Mouse (Mus musculus) hindbrain, postnatal 0 days (tissue): ENCODE results near the gene Tmem259. TPM values are rescaled to one million over a fixed set of nuclear protein-coding genes. Genes with fewer than 3 reads are reported as not detected.

Experiments
- ATAC-seq: fragments of 200-750 bp; cut with Nextera tagmentation; 2 replicates; pipeline ENCODE4 v1.8.0; 2017; ENCODE audit warnings: mild to moderate bottlenecking, moderate TSS enrichment, moderate library complexity
- DNase-seq: peaks from one replicate; pipeline ENCODE4 v3.0.0-alpha.2; 2015; ENCODE audit warnings: low spot score
- H3K27ac ChIP-seq: fragments of 300-500 bp; sonication (generic); 2 replicates; pipeline ENCODE4 v1.5.1; 2014; ENCODE audit warnings: mild to moderate bottlenecking
- H3K27me3 ChIP-seq: fragments of 300-500 bp; sonication (generic); 2 replicates; pipeline ENCODE4 v1.6.1; 2014; ENCODE audit warnings: low read length, mixed read lengths; ENCODE audit not compliant: insufficient read depth
- H3K36me3 ChIP-seq: fragments of 300-500 bp; sonication (generic); 2 replicates; pipeline ENCODE4 v1.6.1; 2014; ENCODE audit warnings: low read length, mixed read lengths; ENCODE audit not compliant: insufficient read depth
- H3K4me1 ChIP-seq: fragments of 300-500 bp; sonication (generic); 2 replicates; pipeline ENCODE4 v1.6.1; 2014; ENCODE audit warnings: antibody characterized with exemption, low read length, mixed read lengths; ENCODE audit not compliant: insufficient read depth
- H3K4me2 ChIP-seq: fragments of 300-500 bp; sonication (generic); 2 replicates; pipeline ENCODE4 v1.6.1; 2014; ENCODE audit warnings: low read depth, mild to moderate bottlenecking, low read length, moderate library complexity, mixed read lengths
- H3K4me3 ChIP-seq: fragments of 300-500 bp; sonication (generic); 2 replicates; pipeline ENCODE4 v1.5.1; 2014; ENCODE audit warnings: low read length
- H3K9ac ChIP-seq: fragments of 300-500 bp; sonication (generic); replicated peaks from 2 replicates; pipeline ENCODE4 v1.6.1; 2014; ENCODE audit warnings: mild to moderate bottlenecking, low read length, moderate library complexity, mixed read lengths
- H3K9me3 ChIP-seq: fragments of 300-500 bp; sonication (generic); 2 replicates; pipeline ENCODE4 v1.6.1; 2016; ENCODE audit warnings: low read length, mixed read lengths
- CTCF ChIP-seq: IDR thresholded peaks from 2 replicates; pipeline ENCODE4 v1.5.1; 2016; ENCODE audit warnings: antibody characterized with exemption, control low read depth, low read depth
- WGBS: fragments of 180-500 bp; shearing (Covaris S2); extraction: QIAGEN DNeasy Blood & Tissue Kit; methylation state at CpG from one replicate; pipeline ENCODE4 v1.1.7; 2014; 5-methylcytosine and 5-hydroxymethylcytosine counted together
- polyA plus RNA-seq: library from polyadenylated mRNA; unstranded; fragments of >200 nt; fragmentation: Nextera tagmentation; extraction: Ambion mirVana; gene quantifications from 2 replicates; pipeline ENCODE4 v1.2.1, GENCODE M21; 2015
- total RNA-seq: library from RNA; depleted of rRNA; stranded (reverse); fragments of >200 nt; gene quantifications from 2 replicates; pipeline ENCODE4 v1.2.3, GENCODE M21; 2014

Tmem259 gene
- total and polyA plus RNA-seq, 2 experiments from 2014 or later = 25.6 to 179 TPM

DNA sequence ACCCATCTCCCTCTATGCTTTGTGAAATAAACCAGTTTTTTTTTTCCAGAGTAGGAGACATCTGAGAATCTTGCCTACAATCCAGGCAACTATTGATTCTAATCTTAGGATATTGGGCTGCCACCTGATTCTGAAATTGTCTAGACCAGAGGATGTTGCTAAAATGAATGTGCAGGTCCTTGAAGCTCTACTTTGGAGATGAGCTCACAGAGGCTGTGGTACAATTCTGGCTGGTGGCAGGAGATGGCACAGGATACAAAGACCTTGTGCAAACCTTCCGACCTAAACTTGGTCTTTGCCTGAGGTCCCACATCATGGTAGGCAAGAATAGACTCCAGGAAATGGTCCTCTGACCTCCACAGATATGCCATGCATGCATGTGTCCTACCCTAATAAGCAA, 11.5 kb upstream of the Tmem259 start:
- no peaks in the 10 kb centered on the region for H3K27me3 ChIP-seq
- H3K9ac ChIP-seq = no peak overlapping the region
- H3K4me3 ChIP-seq = no peak overlapping the region
- DNase-seq (no peak), ATAC-seq (no peak)
- no peak overlapping the region for H3K4me2 ChIP-seq
- H3K9me3 ChIP-seq = no peaks in the 10 kb centered on the region
- H3K27ac ChIP-seq = no peak overlapping the region
- no peaks in the 10 kb centered on the region for H3K36me3 ChIP-seq
- WGBS = 91% methylated on average over 1 of the region's 1 CpGs
- H3K4me1 ChIP-seq = peaks cover 6% of the 10 kb centered on the region; the same call in 1 of the 2 replicates
- TF ChIP-seq CTCF = no peak

DNA sequence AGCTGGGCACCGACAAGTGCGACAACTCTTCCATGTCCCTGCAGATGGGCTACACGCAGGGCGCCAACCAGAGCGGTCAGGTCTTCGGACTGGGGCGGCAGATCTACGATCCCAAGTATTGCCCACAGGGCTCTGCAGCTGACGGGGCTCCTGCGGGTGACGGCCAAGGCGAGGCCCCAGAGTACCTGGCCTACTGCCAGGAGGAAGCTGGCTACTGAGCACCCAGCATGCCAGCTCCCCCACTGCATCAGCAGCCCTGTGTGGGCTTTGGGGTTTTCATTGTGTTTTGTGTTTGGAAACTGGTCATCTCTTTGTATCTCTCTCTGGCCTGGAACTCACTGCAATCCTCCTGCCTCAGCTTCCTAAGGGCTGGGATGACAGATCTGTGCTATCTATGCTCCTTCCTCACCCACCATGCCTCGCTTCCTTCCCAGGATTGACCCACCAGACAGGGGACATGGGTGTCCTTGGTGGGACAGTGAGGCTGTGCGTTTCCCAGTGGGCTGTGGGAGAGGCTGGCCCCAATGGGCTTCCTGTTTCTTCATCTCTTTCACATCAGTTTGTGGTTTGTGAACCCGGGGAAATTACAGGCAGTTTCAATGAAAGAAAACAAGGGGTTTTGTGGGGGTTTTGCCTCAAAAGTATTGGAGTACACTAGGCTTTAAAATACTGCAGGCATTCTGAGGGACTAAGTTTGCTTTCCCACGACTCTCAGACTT, 10.4 kb upstream of the Tmem259 start:
- Histone ChIP-seq H3K4me3 (no peak overlapping the region), H3K4me2 (no peak overlapping the region), H3K27ac (no peak overlapping the region), H3K4me1 (peaks cover 6% of the 10 kb centered on the region; the same call in 1 of the 2 replicates), H3K27me3 (peaks cover 6% of the 10 kb centered on the region; the same call in 1 of the 2 replicates), H3K36me3 (no peaks in the 10 kb centered on the region), H3K9me3 (no peaks in the 10 kb centered on the region), H3K9ac (no peak overlapping the region)
- no peak for ATAC-seq
- peak; percentile 23 for DNase-seq
- 70% methylated on average over 16 of the region's 16 CpGs for WGBS
- no peak for TF ChIP-seq CTCF

GRCm38 (mm10) chr10:79991548-79991947, 7.4 kb upstream of the Tmem259 start:
- Histone ChIP-seq H3K27me3 (peaks cover 22% of the 10 kb centered on the region), H3K36me3 (no peaks in the 10 kb centered on the region), H3K9ac (no peak overlapping the region), H3K4me2 (no peak overlapping the region), H3K27ac (no peak overlapping the region), H3K4me3 (no peak overlapping the region), H3K4me1 (no peaks in the 10 kb centered on the region), H3K9me3 (no peaks in the 10 kb centered on the region)
- peak; percentile 30; the same call in 1 of the 2 replicates for TF ChIP-seq CTCF
- 89% methylated on average over 6 of the region's 6 CpGs for WGBS
- no peak for DNase-seq
- no peak for ATAC-seq

- Histone ChIP-seq H3K27me3 (peaks cover 22% of the 10 kb centered on the region), H3K4me1 (peaks cover 3% of the 10 kb centered on the region), H3K4me3 (no peak overlapping the region), H3K4me2 (no peak overlapping the region), H3K9me3 (no peaks in the 10 kb centered on the region), H3K27ac (no peak overlapping the region), H3K36me3 (no peaks in the 10 kb centered on the region), H3K9ac (no peak overlapping the region)
- TF ChIP-seq CTCF = no peak
- no peak for DNase-seq
- 64% methylated on average over 12 of the region's 12 CpGs for WGBS
- no peak for ATAC-seq
Observed at GRCm38 (mm10) chr10:79991099-79991498, 7.0 kb upstream of the Tmem259 start.

- WGBS = 19% methylated on average over 15 of the region's 15 CpGs
- no peak for ATAC-seq
- no peaks in the 10 kb centered on the region for H3K9me3 ChIP-seq
- H3K4me1 ChIP-seq = peaks cover 7% of the 10 kb centered on the region
- H3K27ac ChIP-seq = no peak overlapping the region
- no peaks in the 10 kb centered on the region for H3K36me3 ChIP-seq
- peaks cover 22% of the 10 kb centered on the region for H3K27me3 ChIP-seq
- H3K4me2 ChIP-seq = peak overlapping the region; percentile 67; the same call in 1 of the 2 replicates
- no peak for TF ChIP-seq CTCF
- no peak overlapping the region for H3K9ac ChIP-seq
- DNase-seq = no peak
- H3K4me3 ChIP-seq = no peak overlapping the region
Observed at GRCm38 (mm10) chr10:79989870-79990269, 5.7 kb upstream of the Tmem259 start.

GRCm38 (mm10) chr10:79989272-79989786, 5.2 kb upstream of the Tmem259 start:
- H3K4me1 ChIP-seq = peaks cover 7% of the 10 kb centered on the region
- peaks cover 22% of the 10 kb centered on the region for H3K27me3 ChIP-seq
- WGBS = 34% methylated on average over 8 of the region's 8 CpGs
- H3K9me3 ChIP-seq = no peaks in the 10 kb centered on the region
- DNase-seq = no peak
- H3K4me3 ChIP-seq = peak overlapping the region; percentile 44; the same call in 1 of the 2 replicates
- H3K27ac ChIP-seq = no peak overlapping the region
- ATAC-seq = no peak
- no peaks in the 10 kb centered on the region for H3K36me3 ChIP-seq
- peak overlapping the region; percentile 67 for H3K4me2 ChIP-seq
- TF ChIP-seq CTCF = no peak
- H3K9ac ChIP-seq = no peak overlapping the region
